Mouse (Mus musculus): ENCODE measurements around the gene Hspb11.
A peak's percentile ranks its signal among the peaks of the same experiment; 100 is the strongest.

Gene Hspb11

DNA sequence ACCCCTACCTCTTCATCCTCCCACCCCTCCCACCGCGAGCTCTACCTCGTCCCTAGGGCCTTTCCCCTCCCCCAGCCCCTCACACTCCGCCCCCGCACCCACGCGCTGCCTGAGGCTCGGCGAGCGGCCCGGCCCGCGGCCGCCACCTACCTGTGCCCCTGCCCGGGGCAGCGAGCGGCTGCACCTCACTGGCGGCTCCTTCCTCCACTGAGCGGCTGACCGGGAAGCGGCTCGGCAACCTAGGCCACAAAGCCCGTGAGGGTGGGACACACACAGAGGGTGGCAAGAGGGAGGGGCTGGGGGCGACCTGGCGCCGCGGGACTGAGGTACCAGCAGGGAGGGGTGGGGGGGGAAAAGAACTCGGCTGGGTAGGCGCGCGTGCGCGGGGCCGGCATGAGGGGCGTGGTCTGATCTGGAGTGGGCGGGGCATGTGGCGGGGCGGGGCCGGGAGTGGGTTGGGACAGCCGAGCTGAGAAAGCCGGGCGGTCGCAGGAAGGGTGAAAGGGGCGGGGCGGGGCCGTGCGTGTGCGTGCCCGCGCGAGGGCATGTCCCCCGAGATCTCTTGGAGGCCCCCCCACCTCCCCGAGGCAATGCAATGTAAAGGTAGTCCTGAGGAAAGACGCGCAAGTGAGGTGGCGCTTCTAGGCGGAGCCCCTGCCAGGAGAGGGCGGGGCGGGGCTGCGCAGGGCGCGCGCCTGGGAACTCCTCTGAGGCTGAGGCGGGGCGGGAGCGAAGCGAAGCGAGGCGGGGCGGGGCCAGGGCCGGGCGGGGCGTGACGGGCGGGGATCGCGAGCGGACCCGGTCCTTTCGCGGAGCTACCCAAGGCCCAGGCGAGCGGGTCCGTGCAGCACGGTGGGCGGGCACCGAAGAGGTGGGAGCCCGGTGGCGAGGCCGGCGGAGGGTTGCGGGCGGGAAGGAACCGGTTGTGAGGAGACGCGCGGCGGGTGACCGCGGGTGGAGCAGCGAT is at the start of gene Hspb11, which contains the start of gene Lrrc42:
Gene Hspb11, plus strand, starts transcription at position 469 of the 967 bp plus-strand sequence.
Gene Lrrc42, minus strand, starts transcription at position 408 of the 967 bp plus-strand sequence.
- DNase-seq (ENCODE audit: low spot score): peak; percentile 92

DNA sequence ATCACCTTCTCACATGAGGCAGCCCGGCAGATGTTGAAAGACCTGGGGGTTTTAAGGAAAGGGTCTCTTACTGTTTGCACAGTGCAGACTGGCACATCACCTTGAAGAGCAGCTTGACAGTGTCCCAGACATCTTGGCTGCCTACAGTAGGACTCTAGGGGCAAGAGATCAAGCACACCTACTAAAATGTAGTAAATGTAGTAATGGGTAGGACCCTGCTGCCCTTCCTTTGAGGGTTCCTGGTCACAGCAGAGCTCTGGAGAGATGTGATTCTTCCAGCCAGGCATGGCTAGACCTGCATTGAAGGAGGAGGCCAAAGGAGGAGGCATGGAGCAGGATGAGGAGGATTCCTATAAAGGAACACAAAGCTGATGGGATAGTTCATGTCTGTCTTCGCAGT is 46.4 kb upstream of the Hspb11 start:
- DNase-seq (ENCODE audit: low spot score): no peak

DNA sequence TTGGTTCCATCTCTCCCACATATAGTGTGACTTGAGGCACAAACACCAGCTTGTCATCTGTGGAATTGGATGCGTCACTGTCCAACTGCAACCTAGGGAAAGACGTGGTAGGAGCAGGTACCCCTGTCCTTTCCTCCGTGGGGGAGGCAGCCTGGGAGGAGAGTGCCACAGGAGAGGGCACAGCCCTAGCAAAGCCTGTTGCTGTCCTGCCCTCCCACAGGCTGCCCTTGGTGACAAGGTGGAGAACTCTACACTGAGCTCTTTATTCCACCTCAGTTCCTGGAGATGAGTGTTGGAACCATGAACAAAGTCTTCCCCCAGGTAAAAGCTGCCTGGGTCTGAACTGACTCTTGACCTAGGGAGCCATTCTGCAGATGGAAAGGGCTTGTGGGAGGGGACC is 44.5 kb upstream of the Hspb11 start, which contains the start of gene Ldlrad1:
Gene Ldlrad1, plus strand, starts transcription at position 301 of the 400 bp plus-strand sequence.
- DNase-seq (ENCODE audit: low spot score): no peak

DNA sequence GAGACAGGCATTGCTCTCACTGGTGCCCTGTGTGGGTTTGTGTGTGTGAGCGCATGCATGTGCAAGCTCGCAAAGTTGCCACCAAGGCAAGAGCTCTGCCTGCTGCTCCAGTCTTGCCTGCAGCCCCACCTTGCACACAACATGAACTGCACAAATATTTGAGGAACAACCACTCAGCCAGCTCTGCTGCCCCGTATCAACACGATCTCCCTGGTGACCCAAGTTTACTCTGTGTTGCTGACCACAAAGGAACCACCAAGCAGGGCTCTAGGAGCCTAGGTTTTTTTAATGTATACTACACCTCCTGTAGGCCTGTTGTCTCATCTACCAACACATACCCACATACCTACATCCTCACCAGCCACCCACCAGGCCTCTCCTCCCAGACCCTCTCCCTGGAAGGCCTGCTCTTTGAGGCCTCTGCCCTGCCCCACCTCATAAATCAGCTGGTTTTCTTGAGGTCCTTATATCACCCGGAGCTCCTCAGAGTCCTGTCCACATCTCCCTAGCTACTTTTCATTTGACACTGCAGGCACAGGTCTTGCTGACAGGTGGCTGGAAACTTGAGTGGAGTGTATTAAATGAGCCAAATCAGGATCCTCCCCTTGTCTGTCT is 42.8 kb upstream of the Hspb11 start:
- no peak for DNase-seq (ENCODE audit: low spot score)

DNA sequence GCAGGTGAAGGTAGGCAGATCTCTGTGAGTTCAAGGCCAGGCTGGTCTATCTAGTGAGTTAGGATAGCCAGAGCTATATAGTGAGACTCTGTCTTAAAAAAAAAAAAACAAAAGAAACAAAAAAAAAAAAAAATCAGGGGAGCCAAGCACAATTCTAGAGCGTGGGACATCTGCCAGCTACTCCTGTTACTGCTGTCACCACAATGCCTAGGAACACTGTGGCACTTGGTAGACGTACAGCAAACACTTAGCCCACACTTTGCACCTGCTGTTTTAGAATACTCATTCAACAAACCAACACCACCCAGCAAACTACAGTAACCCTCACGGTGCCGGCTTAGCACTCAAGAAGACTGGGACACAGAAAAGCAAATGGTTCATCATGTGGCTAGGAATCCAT is 41.9 kb upstream of the Hspb11 start:
- no peak for DNase-seq (ENCODE audit: low spot score)

DNA sequence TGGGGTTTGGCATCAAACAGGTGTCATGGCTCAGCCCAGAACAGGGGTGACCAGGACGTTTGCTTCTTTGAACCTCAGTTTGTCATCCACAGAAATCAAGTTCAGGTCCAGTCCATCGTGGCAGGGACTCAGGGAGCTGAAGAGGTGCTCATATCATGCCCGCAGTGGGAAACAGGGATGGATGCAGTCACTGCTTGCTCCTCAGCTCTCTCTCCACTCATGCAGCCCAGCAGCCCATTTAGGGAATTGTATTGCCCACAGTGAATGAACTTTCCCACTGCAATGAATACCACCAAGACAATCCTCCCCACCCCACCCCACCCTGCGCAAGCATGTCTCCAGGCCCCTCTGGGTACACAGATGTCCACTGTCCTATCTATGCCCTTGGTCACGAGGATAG is 41.5 kb upstream of the Hspb11 start:
- DNase-seq (ENCODE audit: low spot score): no peak

DNA sequence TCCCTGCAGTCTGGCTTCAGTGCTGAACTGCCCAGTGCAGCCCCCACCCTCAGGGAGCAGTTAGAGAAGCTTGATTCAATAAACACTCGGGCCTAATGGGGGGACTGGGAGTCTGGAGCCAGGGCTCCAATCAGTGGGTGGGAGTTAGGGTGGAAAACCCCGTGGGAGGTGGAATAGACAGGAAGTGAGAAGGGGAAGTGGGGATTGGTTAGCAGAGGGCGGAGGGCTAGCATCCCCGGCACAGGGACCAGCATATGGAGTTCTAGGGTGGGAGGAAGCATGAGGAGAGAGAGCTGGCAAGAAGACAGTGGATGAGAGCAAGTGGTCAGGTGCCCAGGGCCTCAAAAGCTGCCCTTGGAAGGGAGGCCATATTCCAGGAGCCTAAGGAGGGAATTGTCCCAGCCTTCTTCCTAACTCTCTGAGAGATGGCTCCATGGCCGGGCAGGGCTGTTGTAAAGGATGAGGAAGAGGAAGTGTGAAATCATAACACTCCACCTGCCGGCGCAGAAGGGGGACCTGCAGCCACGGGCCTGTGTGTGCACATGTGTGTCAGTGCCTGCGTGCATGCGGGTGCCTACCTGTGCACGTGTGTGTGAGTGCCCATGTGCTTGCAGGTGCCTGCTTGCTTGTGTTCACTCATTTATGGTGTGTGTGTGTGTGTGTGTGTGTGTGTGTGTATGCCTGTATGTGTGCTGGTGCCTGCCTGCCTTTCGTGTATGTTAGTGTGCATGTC is 39.9 kb upstream of the Hspb11 start:
- DNase-seq (ENCODE audit: low spot score): no peak

DNA sequence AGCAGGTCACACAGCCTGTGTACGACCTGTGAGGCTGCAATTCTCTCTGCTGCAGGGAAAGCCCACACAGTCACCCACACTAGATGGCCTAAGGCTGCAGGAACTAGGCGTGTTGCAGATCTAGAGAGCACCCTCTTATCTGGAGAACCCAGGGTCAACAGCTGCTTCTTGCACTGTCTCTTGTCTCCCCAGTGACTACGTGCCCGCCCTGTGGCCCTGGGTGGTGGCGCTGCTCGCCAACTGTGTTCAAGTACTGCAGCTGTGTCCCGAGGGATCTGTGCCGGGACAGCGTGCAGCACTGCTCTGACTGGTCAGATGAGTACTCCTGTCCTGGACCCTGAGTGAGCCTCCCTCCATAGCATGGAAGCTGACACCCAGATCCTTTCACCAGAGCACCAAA is 35.8 kb upstream of the Hspb11 start:
- no peak for DNase-seq (ENCODE audit: low spot score)

DNA sequence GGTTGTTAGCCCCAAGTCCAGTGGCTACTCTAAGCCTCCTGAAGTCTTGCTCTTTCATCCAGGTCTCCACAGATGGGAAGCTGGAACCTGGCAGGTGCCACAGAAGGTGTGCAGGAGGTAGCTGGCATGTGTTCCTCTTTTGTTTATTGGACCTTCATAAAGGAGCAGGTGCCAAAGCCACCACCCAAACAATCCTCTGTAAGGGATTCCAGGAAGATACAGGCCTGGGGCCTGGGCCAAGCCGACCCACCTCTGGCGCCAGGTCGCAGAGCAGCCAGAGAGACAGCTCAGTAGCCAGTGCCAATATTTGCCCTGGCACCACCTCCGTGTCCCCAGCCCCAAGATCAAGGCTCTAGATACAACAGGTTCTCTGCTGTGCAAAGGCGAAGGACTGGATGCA is 31.9 kb upstream of the Hspb11 start:
- DNase-seq (ENCODE audit: low spot score): no peak

DNA sequence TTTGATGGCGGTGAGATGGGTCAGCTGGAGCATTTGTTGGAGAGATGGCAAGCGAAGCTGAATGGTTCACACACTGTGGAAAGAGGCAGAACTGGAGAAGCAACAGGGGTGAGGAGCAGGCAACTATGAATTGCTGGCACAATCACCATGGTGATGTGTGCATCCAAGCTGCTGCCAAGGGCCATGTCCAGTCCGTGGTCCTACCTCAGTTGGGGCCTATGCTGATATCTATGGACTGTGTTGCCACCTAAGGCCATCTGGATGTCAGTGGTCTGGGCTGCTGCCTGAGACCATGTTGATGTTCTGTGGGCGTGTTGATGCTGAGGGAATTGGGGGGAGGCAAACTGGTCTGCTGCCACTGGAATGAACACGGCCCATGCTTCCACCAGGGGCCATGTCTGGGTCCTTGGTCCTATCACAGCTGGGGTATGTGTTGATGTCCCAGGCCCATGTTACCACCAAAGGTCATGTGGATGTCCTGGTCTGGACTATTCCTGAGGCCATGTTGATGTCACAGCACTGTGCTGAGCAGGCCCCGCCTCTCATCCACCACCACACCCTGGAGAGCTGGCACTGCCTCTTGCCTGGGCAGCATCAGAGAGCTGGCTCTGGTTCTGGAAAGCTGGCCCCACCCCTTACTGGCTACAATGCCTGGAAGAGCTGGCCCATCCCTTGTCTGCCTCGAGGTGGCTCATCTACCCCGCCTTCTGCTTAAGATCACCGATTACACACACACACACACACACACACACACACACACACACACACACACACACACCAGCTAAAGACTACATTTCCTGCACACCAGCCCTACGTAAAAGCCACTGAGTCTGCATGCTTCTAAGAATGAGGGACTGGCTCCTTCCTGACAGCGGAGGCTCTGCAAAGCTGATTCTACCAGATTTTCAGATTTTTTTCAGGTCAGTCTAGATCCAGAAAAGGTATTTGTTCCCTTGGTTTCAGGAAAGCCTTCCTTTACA is 29.9 kb upstream of the Hspb11 start:
- no peak for DNase-seq (ENCODE audit: low spot score)

DNA sequence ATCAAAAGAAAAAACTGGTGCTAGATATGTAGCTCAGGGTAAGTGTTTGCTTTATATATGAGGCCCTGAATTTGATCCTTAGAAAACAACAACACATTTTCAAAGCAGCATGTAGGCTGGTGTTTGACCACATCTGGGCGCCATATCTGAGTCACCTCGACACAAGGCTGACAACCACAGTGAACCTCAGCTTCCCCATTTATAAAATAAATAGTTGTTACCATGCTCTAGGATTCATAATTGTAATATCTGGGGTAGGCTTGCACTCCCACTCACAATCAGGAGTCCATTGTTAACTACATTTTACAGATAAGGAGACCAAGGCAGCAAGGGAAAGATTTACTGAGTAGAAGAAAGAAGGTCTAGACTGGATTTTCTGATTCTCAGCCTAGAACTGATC is 27.1 kb upstream of the Hspb11 start:
- no peak for DNase-seq (ENCODE audit: low spot score)

DNA sequence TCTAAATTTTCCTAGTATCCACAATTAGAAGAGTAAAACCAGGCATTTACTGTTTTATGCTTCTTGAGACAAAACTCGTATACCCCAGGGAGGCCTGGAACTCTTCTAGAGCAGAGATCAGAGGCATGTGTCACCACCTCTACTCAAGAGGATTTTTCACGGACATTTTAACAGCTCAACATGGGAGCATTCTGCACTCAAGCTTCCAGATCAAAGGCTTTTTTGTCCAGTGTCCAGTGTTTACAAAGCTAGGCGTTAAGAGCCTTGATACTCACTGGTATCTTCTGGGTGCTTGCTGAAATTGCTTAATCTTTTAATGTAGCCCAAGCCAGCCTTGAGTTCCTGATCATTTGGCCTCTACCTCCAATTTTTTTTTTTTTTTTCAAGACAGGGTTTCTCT is 21.2 kb upstream of the Hspb11 start:
- DNase-seq (ENCODE audit: low spot score): no peak

DNA sequence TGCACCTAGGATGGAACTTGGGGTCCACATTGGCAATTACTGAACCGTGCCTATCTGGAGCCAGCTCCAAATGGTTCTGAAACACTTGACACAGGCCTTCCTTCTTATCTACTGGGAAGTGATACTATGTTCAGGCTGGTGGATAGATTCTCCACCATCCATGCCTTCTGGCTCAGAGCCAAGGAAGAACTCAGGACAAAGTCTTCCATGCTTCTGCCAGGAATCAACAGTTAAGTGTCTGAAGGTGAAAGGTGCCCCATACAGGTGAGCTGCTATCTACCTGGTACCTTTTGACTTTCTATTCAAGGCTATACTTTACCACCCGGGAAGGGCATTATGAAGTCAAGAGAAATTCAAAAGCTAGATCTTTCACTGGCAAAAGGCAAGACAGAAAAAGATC is 15.1 kb upstream of the Hspb11 start:
- no peak for DNase-seq (ENCODE audit: low spot score)

DNA sequence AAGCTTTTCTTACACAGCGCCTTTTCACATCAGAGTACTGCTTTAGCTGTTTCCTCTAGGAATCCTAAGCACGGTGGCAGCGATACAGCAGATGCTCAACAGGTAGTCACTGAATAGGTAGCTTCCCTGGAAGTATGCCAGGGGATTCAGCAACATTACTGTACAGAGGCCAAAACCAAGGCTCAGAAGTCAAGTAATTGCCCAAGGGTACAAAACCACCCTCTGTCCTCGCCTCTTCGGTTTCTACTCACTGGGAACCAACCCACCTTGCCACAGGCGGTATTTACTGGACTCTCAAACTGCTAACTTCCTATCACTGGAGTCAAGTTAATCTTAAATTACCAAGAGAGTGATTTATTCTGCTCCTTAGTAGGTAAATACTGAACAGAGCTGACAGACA is 13.2 kb upstream of the Hspb11 start:
- DNase-seq (ENCODE audit: low spot score): no peak

DNA sequence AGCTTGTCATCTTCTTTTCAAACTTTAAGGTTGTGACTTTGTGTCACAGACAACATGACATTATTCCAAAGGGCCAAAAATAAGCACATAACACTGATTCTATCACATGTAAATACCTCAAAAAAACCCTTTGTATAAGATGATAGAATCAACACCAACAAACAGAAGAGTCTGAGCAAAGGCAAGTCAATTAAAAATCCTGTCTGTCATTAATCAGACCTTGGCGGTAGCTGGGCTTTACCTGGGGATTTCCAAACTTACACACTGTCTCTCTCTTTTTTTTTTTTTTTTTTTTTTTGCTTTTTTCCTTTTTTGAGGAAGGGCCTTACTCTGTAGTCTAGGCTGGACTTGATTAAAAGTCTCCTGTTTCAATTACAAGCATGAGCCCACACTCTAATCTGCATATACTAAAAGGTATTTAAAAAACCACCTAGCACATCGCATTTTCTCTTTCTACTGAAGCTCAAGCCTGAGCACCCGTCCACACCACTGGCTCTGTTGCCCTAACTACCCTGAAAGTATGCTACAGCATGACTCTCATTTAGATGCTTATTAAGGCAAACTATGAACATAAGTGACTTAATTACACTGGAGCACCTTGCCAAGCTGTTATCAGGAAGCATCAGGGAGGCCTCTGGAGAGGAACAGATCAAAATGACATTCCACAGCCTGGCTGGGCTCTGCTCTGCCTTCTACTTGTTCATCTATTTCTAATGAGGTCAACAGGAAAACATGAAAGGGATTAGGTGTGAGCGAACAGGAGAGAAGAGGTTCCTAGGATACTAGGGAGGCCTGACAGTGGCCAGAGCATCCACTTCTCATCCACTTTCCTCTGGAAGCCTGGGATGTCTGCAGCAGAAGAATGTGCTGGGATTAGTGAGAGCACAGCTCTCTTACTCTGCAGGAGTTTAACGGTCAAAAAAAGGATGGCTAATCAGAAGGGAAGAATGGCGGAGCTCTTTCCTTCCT is 9.7 kb upstream of the Hspb11 start:
- DNase-seq (ENCODE audit: low spot score): no peak

DNA sequence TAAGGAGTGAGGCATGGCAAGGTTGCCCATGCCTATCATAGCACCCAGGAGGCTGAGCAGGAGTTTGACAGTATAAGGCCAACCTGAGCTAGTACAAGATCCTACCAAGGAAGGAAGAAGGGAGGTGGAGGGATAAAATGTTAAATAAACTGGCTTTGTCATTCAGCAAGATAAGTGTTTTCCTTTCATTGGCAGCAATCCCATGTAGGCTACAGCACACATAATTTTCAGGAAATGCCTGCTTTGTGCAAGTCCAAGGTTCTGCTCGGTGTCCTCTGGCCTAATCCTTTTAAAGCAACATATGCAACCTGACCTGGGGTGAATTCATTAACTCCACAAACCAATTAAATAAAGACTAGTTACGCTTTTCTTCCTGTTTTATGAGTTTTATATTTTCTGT is 8.0 kb upstream of the Hspb11 start:
- DNase-seq (ENCODE audit: low spot score): no peak

DNA sequence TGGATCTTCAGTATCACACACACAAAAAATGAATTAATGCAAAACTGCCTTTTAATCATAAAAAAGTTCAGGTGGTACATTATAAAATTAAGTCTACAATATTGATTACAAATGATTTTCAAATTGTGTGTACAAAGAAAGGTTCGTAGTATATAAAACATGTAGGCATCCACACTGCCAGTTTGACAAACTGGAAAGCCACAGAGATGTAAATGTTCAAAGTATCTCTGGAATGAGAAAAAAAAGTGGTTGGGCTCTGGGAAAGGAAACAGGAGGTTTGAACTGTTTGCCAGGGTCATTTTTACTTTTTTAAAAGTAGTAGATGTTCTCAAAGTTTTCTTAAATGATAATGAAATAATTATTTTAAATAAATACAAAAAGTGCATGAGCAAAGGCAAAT is 7.4 kb upstream of the Hspb11 start:
- DNase-seq (ENCODE audit: low spot score): no peak

DNA sequence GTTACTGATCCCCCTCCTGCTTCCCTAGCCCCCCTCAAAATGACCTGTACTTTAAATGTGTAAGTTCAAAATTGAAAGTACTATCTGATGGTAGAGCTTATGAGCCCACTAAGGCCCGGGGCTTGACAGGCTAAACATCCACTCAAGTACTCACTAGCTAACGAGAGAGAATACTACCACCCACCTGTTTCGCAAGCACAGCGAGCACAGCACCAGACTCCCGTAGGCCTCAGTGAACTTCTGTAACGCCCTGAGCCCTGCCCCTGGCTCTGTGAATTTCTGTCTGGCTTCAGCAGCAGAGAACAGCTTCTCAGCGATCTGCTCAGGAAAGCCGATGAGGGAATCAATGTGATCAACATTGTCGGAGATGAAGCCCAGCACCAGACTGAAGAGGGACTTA is 6.3 kb upstream of the Hspb11 start:
- DNase-seq (ENCODE audit: low spot score): no peak

DNA sequence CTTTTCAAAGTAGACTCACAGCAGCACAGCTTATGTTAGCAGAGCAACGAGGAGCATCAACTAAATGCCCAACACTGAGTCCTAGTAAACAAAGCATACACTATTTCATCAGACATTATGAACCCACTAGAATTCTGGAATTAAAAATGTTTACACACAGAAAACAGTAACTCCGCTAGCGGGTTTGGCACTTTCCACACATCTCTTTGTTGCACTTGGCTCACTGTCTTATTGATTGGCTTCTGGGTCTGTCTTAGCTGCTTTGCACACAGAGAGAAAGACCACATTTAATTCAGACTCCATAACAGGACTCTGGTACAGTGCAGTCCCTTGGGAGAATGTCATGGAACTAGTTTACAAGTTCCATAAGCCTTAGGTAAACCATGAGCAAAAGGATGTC is 5.3 kb upstream of the Hspb11 start:
- DNase-seq (ENCODE audit: low spot score): no peak

DNA sequence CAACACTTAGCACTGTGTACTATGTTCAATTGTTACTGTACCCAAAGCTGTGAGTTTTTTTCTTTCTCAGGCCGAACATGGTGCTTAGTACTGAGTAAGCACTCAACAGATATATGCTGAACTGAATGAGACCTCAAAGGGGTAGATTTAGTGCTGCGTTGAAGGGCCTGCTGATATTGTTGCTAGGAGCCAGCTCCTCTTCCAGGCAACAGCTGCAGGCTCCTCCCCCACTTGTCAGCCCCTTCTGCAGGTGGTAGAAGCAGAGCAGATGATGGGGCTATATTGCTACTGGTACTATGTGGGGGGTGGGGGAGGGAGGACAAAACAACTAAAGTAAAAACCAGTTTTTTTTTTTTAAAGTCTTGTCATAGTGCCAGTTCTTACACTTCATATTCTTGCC is 3.9 kb upstream of the Hspb11 start:
- DNase-seq (ENCODE audit: low spot score): no peak

Data from embryo, embryonic 10 days (tissue).